Mouse (Mus musculus) hindbrain, postnatal 0 days (tissue): ENCODE data around the gene Kmt2c. TPM values are rescaled to one million over a fixed set of nuclear protein-coding genes. Genes with fewer than 3 reads are reported as not detected.

ENCODE experiments used
- ATAC-seq: fragments of 200-750 bp; cut with Nextera tagmentation; 2 replicates; pipeline ENCODE4 v1.8.0; 2017; ENCODE audit warnings: mild to moderate bottlenecking, moderate TSS enrichment, moderate library complexity
- DNase-seq: peaks from one replicate; pipeline ENCODE4 v3.0.0-alpha.2; 2015; ENCODE audit warnings: low spot score
- H3K27ac ChIP-seq: fragments of 300-500 bp; sonication (generic); 2 replicates; pipeline ENCODE4 v1.5.1; 2014; ENCODE audit warnings: mild to moderate bottlenecking
- H3K27me3 ChIP-seq: fragments of 300-500 bp; sonication (generic); 2 replicates; pipeline ENCODE4 v1.6.1; 2014; ENCODE audit warnings: low read length, mixed read lengths; ENCODE audit not compliant: insufficient read depth
- H3K36me3 ChIP-seq: fragments of 300-500 bp; sonication (generic); 2 replicates; pipeline ENCODE4 v1.6.1; 2014; ENCODE audit warnings: low read length, mixed read lengths; ENCODE audit not compliant: insufficient read depth
- H3K4me1 ChIP-seq: fragments of 300-500 bp; sonication (generic); 2 replicates; pipeline ENCODE4 v1.6.1; 2014; ENCODE audit warnings: antibody characterized with exemption, low read length, mixed read lengths; ENCODE audit not compliant: insufficient read depth
- H3K4me2 ChIP-seq: fragments of 300-500 bp; sonication (generic); 2 replicates; pipeline ENCODE4 v1.6.1; 2014; ENCODE audit warnings: low read depth, mild to moderate bottlenecking, low read length, moderate library complexity, mixed read lengths
- H3K4me3 ChIP-seq: fragments of 300-500 bp; sonication (generic); 2 replicates; pipeline ENCODE4 v1.5.1; 2014; ENCODE audit warnings: low read length
- H3K9ac ChIP-seq: fragments of 300-500 bp; sonication (generic); replicated peaks from 2 replicates; pipeline ENCODE4 v1.6.1; 2014; ENCODE audit warnings: mild to moderate bottlenecking, low read length, moderate library complexity, mixed read lengths
- H3K9me3 ChIP-seq: fragments of 300-500 bp; sonication (generic); 2 replicates; pipeline ENCODE4 v1.6.1; 2016; ENCODE audit warnings: low read length, mixed read lengths
- CTCF ChIP-seq: IDR thresholded peaks from 2 replicates; pipeline ENCODE4 v1.5.1; 2016; ENCODE audit warnings: antibody characterized with exemption, control low read depth, low read depth
- WGBS: fragments of 180-500 bp; shearing (Covaris S2); extraction: QIAGEN DNeasy Blood & Tissue Kit; methylation state at CpG from one replicate; pipeline ENCODE4 v1.1.7; 2014; 5-methylcytosine and 5-hydroxymethylcytosine counted together
- polyA plus RNA-seq: library from polyadenylated mRNA; unstranded; fragments of >200 nt; fragmentation: Nextera tagmentation; extraction: Ambion mirVana; gene quantifications from 2 replicates; pipeline ENCODE4 v1.2.1, GENCODE M21; 2015
- total RNA-seq: library from RNA; depleted of rRNA; stranded (reverse); fragments of >200 nt; gene quantifications from 2 replicates; pipeline ENCODE4 v1.2.3, GENCODE M21; 2014

Kmt2c gene
- total and polyA plus RNA-seq, 2 experiments from 2014 or later, result 10.8 to 46.5 TPM

DNA sequence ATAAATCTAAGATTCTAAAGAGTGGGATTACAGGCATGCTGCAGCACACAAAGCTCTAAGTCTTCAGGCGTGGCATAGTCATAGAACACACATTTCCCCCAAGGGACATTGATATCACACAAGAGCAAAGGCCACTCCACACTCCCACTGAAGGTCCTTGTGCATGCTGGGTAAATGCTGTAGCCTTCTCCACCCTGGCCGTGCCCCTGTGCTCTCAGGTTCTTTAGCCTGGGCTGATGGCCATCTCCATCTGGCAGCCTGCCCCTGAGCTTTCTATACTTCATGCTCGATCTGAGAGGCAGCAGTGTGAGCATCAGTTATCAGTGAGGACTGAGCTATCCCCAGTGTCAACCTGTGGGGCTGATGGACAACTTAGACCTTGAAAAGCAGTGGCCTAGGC, 21.2 kb upstream of the Kmt2c start:
- no peaks in the 10 kb centered on the region for H3K27me3 ChIP-seq
- H3K9ac ChIP-seq, result no peak overlapping the region
- no peaks in the 10 kb centered on the region for H3K4me1 ChIP-seq
- DNase-seq (no peak), ATAC-seq (no peak)
- TF ChIP-seq CTCF, result no peak
- no peak overlapping the region for H3K4me2 ChIP-seq
- 50% methylated on average over 3 of the region's 3 CpGs for WGBS
- no peaks in the 10 kb centered on the region for H3K9me3 ChIP-seq
- H3K27ac ChIP-seq, result no peak overlapping the region
- H3K4me3 ChIP-seq, result no peak overlapping the region
- no peaks in the 10 kb centered on the region for H3K36me3 ChIP-seq

DNA sequence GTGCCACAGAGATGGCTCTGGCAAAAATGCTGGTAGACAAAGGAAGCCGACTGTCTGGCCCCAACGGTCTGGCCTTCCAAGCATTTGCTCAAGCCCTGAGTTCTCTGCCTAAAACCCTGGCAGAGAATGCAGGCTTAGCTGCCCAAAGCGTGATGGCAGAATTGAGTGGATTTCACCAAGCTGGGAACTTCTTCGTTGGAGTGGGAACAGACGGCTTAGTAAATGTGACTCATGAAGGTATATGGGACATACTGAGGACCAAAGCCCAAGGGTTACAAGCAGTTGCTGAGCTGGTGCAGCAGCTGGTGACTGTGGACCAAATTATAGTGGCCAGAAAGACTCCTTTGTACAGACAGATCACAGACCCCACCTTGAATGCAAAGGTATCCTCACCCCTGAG, 19.0 kb upstream of the Kmt2c start:
- Histone ChIP-seq H3K4me2 (no peak overlapping the region), H3K9me3 (no peaks in the 10 kb centered on the region), H3K36me3 (no peaks in the 10 kb centered on the region), H3K27ac (no peak overlapping the region), H3K4me1 (no peaks in the 10 kb centered on the region), H3K27me3 (no peaks in the 10 kb centered on the region), H3K4me3 (no peak overlapping the region), H3K9ac (no peak overlapping the region)
- ATAC-seq (no peak), DNase-seq (no peak)
- WGBS, result 76% methylated on average over 5 of the region's 5 CpGs
- TF ChIP-seq CTCF, result no peak

DNA sequence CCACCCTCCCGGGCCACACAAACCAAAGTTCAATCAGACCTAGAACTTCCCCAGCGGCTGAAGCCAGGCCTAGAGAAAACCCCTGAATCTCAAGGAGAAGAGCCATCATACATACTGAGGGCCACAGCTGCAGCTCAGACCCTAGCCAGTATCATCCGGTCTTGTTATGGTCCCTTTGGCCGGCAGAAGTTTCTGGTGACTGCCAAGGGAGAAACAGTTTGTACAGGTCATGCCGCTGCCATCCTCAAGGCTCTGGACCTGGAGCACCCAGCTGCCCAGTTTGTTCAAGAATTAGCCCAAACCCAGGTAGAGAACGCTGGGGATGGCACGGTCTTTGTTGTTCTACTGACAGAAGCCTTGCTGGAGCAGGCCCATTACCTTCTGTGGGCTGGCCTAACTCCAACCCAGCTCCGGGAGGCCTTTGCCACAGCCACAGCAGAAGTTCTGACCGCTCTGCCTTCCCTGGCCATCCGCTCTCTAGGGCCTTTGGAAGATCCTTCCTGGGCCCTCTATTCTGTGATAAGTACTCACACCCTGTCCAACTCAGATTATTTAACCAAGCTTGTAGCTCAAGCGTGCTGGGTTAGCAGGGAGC, 17.8 kb upstream of the Kmt2c start:
- 89% methylated on average over 11 of the region's 11 CpGs for WGBS
- Histone ChIP-seq H3K36me3 (no peaks in the 10 kb centered on the region), H3K4me2 (no peak overlapping the region), H3K9ac (no peak overlapping the region), H3K27ac (no peak overlapping the region), H3K4me1 (no peaks in the 10 kb centered on the region), H3K27me3 (no peaks in the 10 kb centered on the region), H3K9me3 (no peaks in the 10 kb centered on the region), H3K4me3 (no peak overlapping the region)
- DNase-seq (no peak), ATAC-seq (no peak)
- TF ChIP-seq CTCF, result no peak

DNA sequence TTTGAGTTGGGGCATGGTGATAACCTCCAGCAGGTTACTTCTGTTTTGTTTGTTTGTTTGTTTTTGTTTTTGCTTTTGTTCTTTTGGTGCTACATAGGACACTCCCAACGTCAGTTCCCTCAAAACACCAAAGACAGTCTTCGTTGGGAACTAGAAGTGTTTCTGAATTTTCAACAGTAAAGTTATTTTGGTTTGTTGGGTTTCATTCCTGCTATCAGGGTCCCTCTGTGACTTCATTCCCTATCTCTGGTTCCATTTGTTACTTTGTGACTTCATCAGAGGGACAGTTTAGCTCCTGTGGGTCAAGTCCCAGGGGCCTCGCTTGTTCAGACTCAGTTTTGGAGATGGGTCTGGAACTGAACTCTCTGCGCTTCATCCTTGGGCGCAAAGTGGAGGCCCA, 17.2 kb upstream of the Kmt2c start, which contains the start of gene Cct8l1:
Gene Cct8l1 (plus strand): TSS at position 301 of the 400 bp plus-strand sequence.
- H3K36me3 ChIP-seq, result no peaks in the 10 kb centered on the region
- H3K27ac ChIP-seq, result no peak within 1 kb of the TSS
- no peak within 1 kb of the TSS for H3K4me3 ChIP-seq
- no peaks in the 10 kb centered on the region for H3K27me3 ChIP-seq
- WGBS, result 95% methylated on average over 5 of the region's 5 CpGs
- no peak for DNase-seq
- no peak within 1 kb of the TSS for H3K9ac ChIP-seq
- H3K9me3 ChIP-seq, result no peaks in the 10 kb centered on the region
- no peak for ATAC-seq
- H3K4me1 ChIP-seq, result no peaks in the 10 kb centered on the region
- H3K4me2 ChIP-seq, result no peak within 1 kb of the TSS
- no peak for TF ChIP-seq CTCF

DNA sequence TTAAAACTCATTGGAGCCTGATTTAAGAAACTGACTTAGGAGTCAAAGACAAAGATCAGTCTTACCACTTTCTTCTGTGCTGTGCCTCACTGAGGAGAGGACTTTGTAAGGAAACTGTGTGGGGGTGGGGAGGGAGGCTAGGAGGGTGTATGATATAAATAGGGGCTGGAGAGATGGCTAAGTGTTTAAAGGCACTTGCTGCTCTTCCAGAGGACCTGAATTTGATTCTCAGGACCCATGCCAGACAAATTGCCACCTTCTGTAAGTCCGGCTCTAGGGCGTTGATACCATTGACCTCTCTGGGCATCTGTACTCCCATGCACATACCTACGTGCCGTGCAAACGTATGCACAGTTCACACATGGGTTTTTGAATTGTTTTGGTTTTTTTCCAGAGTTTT, 7.5 kb upstream of the Kmt2c start:
- no peak for TF ChIP-seq CTCF
- WGBS, result 90% methylated on average over 5 of the region's 5 CpGs

DNA sequence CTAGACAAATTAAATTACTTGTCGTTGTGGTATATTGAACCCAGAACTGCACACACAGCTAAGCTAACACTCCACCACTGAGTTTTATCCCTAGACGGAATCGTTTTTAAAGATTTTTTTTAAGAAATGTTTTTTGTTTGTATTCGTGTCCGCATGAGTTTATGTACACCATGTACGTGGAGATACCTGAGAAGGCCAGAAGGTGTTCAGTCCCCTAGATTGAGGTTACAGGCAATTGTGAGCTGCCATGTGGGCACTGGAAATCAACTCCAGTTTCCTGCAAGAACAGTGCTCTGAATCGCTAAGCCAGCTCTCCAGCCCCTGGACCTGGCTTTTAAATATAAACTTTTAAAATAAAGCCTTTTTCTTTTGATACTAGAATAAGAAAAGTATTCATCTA, 2.1 kb upstream of the Kmt2c start:
- Histone ChIP-seq H3K27me3 (no peaks in the 10 kb centered on the region), H3K4me3 (peak overlapping the region; percentile 84), H3K4me2 (peak overlapping the region; percentile 67), H3K4me1 (peaks cover 7% of the 10 kb centered on the region; the same call in 1 of the 2 replicates), H3K9ac (peak overlapping the region; percentile 96), H3K36me3 (no peaks in the 10 kb centered on the region), H3K27ac (no peak overlapping the region), H3K9me3 (no peaks in the 10 kb centered on the region)
- no peak for TF ChIP-seq CTCF
- WGBS, result 73% methylated on average over 7 of the region's 7 CpGs
- DNase-seq (no peak), ATAC-seq (no peak)

More for the DNA sequence above, 7.5 kb upstream of the Kmt2c start:
- Histone ChIP-seq H3K4me2 (no peak overlapping the region), H3K4me3 (no peak overlapping the region), H3K9me3 (no peaks in the 10 kb centered on the region), H3K27me3 (no peaks in the 10 kb centered on the region), H3K27ac (no peak overlapping the region), H3K4me1 (no peaks in the 10 kb centered on the region), H3K36me3 (no peaks in the 10 kb centered on the region), H3K9ac (no peak overlapping the region)
- DNase-seq (no peak), ATAC-seq (no peak)

DNA sequence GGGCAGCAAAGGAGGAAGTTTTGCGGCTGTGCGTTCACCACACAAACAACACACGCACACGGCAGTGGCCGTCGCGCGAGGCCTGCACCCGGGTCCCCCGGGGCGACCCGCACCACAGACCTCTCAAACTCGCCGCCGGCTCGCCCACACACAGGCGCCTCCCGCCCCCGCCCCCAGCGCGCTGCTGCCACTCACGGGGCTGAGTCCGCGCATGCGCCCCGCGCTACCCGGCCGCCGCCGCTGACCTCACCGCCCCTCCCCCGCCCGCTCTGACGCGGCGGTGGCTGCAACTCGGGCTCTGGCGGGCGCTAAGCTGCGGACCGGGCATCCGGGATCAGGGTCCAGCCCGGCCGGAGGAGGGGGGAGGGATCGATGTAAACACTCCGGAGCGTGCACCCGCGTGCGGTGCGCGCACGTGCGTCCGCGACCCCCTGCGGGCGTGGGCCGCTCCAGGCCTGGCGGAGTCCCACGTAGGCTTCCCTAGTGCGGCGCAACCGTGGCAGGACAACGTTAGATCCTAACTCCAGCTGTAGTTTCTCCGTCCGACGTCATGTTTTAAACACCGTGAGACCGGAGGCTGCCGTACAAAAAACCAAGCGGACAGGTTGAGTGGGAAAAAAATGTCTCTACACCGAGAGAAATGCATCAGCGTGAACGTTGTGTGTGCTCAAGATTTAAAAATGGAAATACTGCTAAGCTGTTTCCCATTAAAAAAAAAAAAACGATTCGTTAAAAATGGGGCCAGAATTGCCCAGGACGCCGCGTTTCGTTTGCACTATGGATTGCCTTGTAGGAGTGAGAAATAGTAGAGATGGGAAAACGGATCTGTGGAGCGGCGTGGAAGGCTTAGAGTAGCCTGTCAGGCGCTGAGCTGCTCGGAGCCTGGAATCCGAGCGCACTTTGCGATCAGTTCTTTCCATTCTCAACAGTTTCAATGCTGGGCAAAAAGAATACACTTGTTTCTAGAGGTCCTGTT, 1.1 kb upstream of the Kmt2c start:
- Histone ChIP-seq H3K9me3 (no peaks in the 10 kb centered on the region), H3K27ac (peak overlapping the region; percentile 99), H3K4me1 (peaks cover 7% of the 10 kb centered on the region; the same call in 1 of the 2 replicates), H3K4me2 (peak overlapping the region; percentile 67), H3K27me3 (no peaks in the 10 kb centered on the region), H3K9ac (peak overlapping the region; percentile 96), H3K36me3 (no peaks in the 10 kb centered on the region), H3K4me3 (peak overlapping the region; percentile 84)
- DNase-seq, result peak; percentile 99
- WGBS, result under 1% methylated on average over 64 of the region's 90 CpGs
- ATAC-seq, result peak; percentile 91
- no peak for TF ChIP-seq CTCF
